In the genomic region with DNA sequence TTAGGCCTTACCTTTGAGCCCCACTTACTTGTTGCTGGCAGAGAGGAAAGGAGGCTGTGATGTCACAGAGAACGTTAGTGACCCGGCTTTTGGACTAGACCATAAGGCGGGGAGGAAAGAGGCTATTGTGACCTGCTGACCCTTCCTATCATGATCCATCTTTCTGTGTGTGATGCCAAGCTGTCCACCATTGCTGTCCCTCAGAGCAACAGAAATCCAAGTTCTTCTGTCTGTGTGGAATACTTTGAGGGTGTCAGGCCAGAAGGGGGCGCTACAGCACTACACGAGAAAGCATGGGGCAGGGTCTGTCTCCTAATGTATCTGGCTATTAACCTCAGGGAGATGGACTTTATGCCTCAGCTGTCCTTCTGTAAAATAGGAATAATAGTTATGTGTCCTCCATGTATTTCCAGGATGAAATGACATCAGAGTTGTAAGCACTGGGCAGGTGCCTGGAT, we compare ENCODE assay signal across 9 mouse cellular contexts. TPM values are rescaled to one million over a fixed set of nuclear protein-coding genes. Genes with fewer than 3 reads are reported as not detected.
A peak's percentile ranks its signal among the peaks of the same experiment; 100 is the strongest.
DNase-seq lines count a peak whose midpoint lies in the region; ATAC-seq lines count a peak whose summit lies in the region.
"Had no signal": no experiment of that assay in that cellular context is flagged by ENCODE, and none has a peak within 500 bp of the region (broad histone marks: within the 10 kb centered on the region; RNA-seq: fewer than 3 reads in every experiment).

A gene (minus strand): TSS at position 51 of the 458 bp plus-strand sequence.

- peak; percentile 3 for DNase-seq in forebrain, embryonic 14.5 days (ENCODE audit: low spot score)
- peak; percentile 21 for DNase-seq in midbrain, embryonic 14.5 days
- DNase-seq in midbrain, embryonic 11.5 days (ENCODE audit: low spot score, missing footprints), result no peak
- peak; percentile 62 for DNase-seq in naive thymus-derived CD4-positive, alpha-beta T cell, adult 2 months (ENCODE audit: low read depth)
- no peak for DNase-seq in yolk sac, embryonic 10.5 days (ENCODE audit: low spot score)
- DNase-seq in urinary bladder, postnatal 10 days (ENCODE audit: low spot score), result no peak

- no peaks in the 10 kb centered on the region for H3K9me3 ChIP-seq in forebrain, embryonic 14.5 days (replicated peaks; ENCODE audit: control insufficient read depth, low read length)
- H3K9me3 ChIP-seq in forebrain, embryonic 13.5 days (replicated peaks), result no peaks in the 10 kb centered on the region
- no peaks in the 10 kb centered on the region for H3K9me3 ChIP-seq in midbrain, embryonic 14.5 days (ENCODE audit: control insufficient read depth, low read length)
- no peaks in the 10 kb centered on the region for H3K9me3 ChIP-seq in midbrain, embryonic 11.5 days (ENCODE audit: control insufficient read depth, low read length)

- H3K4me1 ChIP-seq in forebrain, embryonic 14.5 days (ENCODE audit: control insufficient read depth, insufficient read depth, low read length), result no peaks in the 10 kb centered on the region
- H3K4me1 ChIP-seq in forebrain, embryonic 13.5 days, result no peaks in the 10 kb centered on the region
- H3K4me1 ChIP-seq in midbrain, embryonic 14.5 days (ENCODE audit: control insufficient read depth, insufficient read depth, low read length), result no peaks in the 10 kb centered on the region
- H3K4me1 ChIP-seq in midbrain, embryonic 11.5 days (ENCODE audit: control insufficient read depth, insufficient read depth, low read length), result no peaks in the 10 kb centered on the region

- H3K4me2 ChIP-seq in forebrain, embryonic 14.5 days (ENCODE audit: low read length), result no peak within 1 kb of the TSS
- H3K4me2 ChIP-seq in forebrain, embryonic 13.5 days, result no peak within 1 kb of the TSS
- H3K4me2 ChIP-seq in midbrain, embryonic 14.5 days (ENCODE audit: low read length), result no peak within 1 kb of the TSS
- H3K4me2 ChIP-seq in midbrain, embryonic 11.5 days, result no peak within 1 kb of the TSS

- WGBS in forebrain, embryonic 14.5 days, result 51% methylated on average over 5 of the region's 5 CpGs
- 57% methylated on average over 5 of the region's 5 CpGs for WGBS in forebrain, embryonic 13.5 days
- WGBS in midbrain, embryonic 14.5 days, result 58% methylated on average over 5 of the region's 5 CpGs
- WGBS in midbrain, embryonic 11.5 days, result 62% methylated on average over 5 of the region's 5 CpGs

- H3K27me3 ChIP-seq in forebrain, embryonic 14.5 days (replicated peaks; ENCODE audit: control insufficient read depth, insufficient read depth, low read length), result no peaks in the 10 kb centered on the region
- H3K27me3 ChIP-seq in forebrain, embryonic 13.5 days, result no peaks in the 10 kb centered on the region
- no peaks in the 10 kb centered on the region for H3K27me3 ChIP-seq in midbrain, embryonic 14.5 days (ENCODE audit: control insufficient read depth, insufficient read depth, low read length)
- H3K27me3 ChIP-seq in midbrain, embryonic 11.5 days (ENCODE audit: control insufficient read depth, insufficient read depth, low read length), result no peaks in the 10 kb centered on the region

- ATAC-seq in forebrain, embryonic 14.5 days, result no peak
- ATAC-seq in forebrain, embryonic 13.5 days, result no peak
- ATAC-seq in midbrain, embryonic 14.5 days (ENCODE audit: low FRiP score, low TSS enrichment), result no peak
- no peak; the same call in 1 of the 2 replicates for ATAC-seq in midbrain, embryonic 11.5 days (ENCODE audit: low FRiP score)
- 0 out of 2 replicates have a peak, but pooled peaks have one; percentile 28 for ATAC-seq in common myeloid progenitor, adult 5-6 weeks (replicated peaks; ENCODE audit: low read depth, poor library complexity, severe bottlenecking)

- H3K4me3 ChIP-seq in forebrain, embryonic 14.5 days (ENCODE audit: low read depth, low read length), result no peak within 1 kb of the TSS
- no peak within 1 kb of the TSS for H3K4me3 ChIP-seq in forebrain, embryonic 13.5 days
- H3K4me3 ChIP-seq in midbrain, embryonic 14.5 days (replicated peaks; ENCODE audit: low read depth, low read length), result no peak within 1 kb of the TSS
- H3K4me3 ChIP-seq in midbrain, embryonic 11.5 days (ENCODE audit: low read depth, low read length), result no peak within 1 kb of the TSS

- H3K27ac ChIP-seq in forebrain, embryonic 14.5 days (ENCODE audit: low read depth, low read length), result no peak within 1 kb of the TSS
- no peak within 1 kb of the TSS for H3K27ac ChIP-seq in forebrain, embryonic 13.5 days
- H3K27ac ChIP-seq in midbrain, embryonic 14.5 days (replicated peaks; ENCODE audit: low read depth, low read length), result no peak within 1 kb of the TSS
- no peak within 1 kb of the TSS for H3K27ac ChIP-seq in midbrain, embryonic 11.5 days (ENCODE audit: low read depth, low read length)

- H3K36me3 ChIP-seq in forebrain, embryonic 14.5 days (ENCODE audit: control insufficient read depth, insufficient read depth, low read length), result no peaks in the 10 kb centered on the region
- H3K36me3 ChIP-seq in forebrain, embryonic 13.5 days (ENCODE audit: poor library complexity, severe bottlenecking), result no peaks in the 10 kb centered on the region
- no peaks in the 10 kb centered on the region for H3K36me3 ChIP-seq in midbrain, embryonic 14.5 days (ENCODE audit: control insufficient read depth, insufficient read depth, low read length)
- no peaks in the 10 kb centered on the region for H3K36me3 ChIP-seq in midbrain, embryonic 11.5 days (ENCODE audit: control insufficient read depth, insufficient read depth, low read length)

- H3K9ac ChIP-seq in forebrain, embryonic 14.5 days (ENCODE audit: low read length), result no peak within 1 kb of the TSS
- no peak within 1 kb of the TSS for H3K9ac ChIP-seq in forebrain, embryonic 13.5 days
- no peak within 1 kb of the TSS for H3K9ac ChIP-seq in midbrain, embryonic 14.5 days (replicated peaks; ENCODE audit: low read length)
- H3K9ac ChIP-seq in midbrain, embryonic 11.5 days (ENCODE audit: low read length), result no peak within 1 kb of the TSS

RNA-seq across cellular contexts. Expression of the gene that starts here (rescaled TPM):
- polyA plus RNA-seq in forebrain, embryonic 14.5 days (2014; fragmentation: Nextera tagmentation; extraction: Ambion mirVana), result not detected in 2 replicates
- polyA plus RNA-seq in forebrain, embryonic 13.5 days (2015; fragmentation: Nextera tagmentation; extraction: Ambion mirVana), result not detected in 2 replicates
- polyA plus RNA-seq in midbrain, embryonic 14.5 days (2014; fragmentation: Nextera tagmentation; extraction: Ambion mirVana), result not detected in 2 replicates
- not detected in 2 replicates for polyA plus RNA-seq in midbrain, embryonic 11.5 days (2014; fragmentation: Nextera tagmentation; extraction: Ambion mirVana)
- not detected in 2 replicates for total RNA-seq in common myeloid progenitor, adult 5-6 weeks (2017)
- total RNA-seq: heart, postnatal 36 days had no signal

Comparison
In these comparisons a context has a peak if more than half of its experiments do, and no peak if none do; other contexts are left out.
1. Peak in DNase-seq in forebrain, embryonic 14.5 days; RNA of the gene not detected or under 1 TPM.
2. Peak in DNase-seq in midbrain, embryonic 14.5 days; RNA of the gene not detected or under 1 TPM.
3. Peak in ATAC-seq in common myeloid progenitor, adult 5-6 weeks; RNA of the gene not detected or under 1 TPM.